Mouse (Mus musculus) neutrophil, adult 59 days (primary cell): ENCODE data around the gene Ift122. TPM values are rescaled to one million over a fixed set of nuclear protein-coding genes. Genes with fewer than 3 reads are reported as not detected.

Experiments
- total RNA-seq, 2 experiments: library from RNA; stranded (reverse); gene quantifications; 1 replicate in 1 of 2; 2 replicates in 1 of 2; pipeline ENCODE4 v1.2.4; 2023

Gene Ift122
- 1 to 10 TPM; 1.7 to 4.0 TPM for total RNA-seq

GRCm38 (mm10) chr6:115853091-115853813, at the start of gene Ift122, which contains the start of gene Mbd4:
Gene Ift122, plus strand, starts transcription at chr6:115853470.
Gene Mbd4, minus strand, starts transcription at chr6:115853371.

GRCm38 (mm10) chr6:115808488-115809231, 44.6 kb upstream of the Ift122 start, which contains the start of gene Rpl32:
Gene Rpl32, minus strand, starts transcription at chr6:115808747.

GRCm38 (mm10) chr6:115838161-115838597, 15.1 kb upstream of the Ift122 start, which contains the start of gene Efcab12:
Gene Efcab12, minus strand, starts transcription at chr6:115838412.

GRCm38 (mm10) chr6:115931639-115932038, 78.4 kb downstream of the Ift122 start, which contains the start of gene Rho:
Gene Rho, plus strand, starts transcription at chr6:115931748.

GRCm38 (mm10) chr6:115944638-115945037, 91.4 kb downstream of the Ift122 start, which contains the start of gene H1foo:
Gene H1foo, plus strand, starts transcription at chr6:115944938.

Other genes starting within 250 kb of the Ift122 start
- 100 to 1,000 TPM; 246 to 249 TPM for gene Raf1, start 176.8 kb upstream of the Ift122 start, total RNA-seq
- gene Tmem40, start 91.1 kb upstream of the Ift122 start, total RNA-seq = 10 to 100 TPM; 52.4 to 60.3 TPM
- gene Cand2, start 78.9 kb upstream of the Ift122 start, total RNA-seq = under 1 TPM; 0.38 to 0.40 TPM
- gene Rpl32, start 44.7 kb upstream of the Ift122 start, total RNA-seq = 100 to 1,000 TPM; 874 to 985 TPM
- gene Efcab12, start 15.1 kb upstream of the Ift122 start, total RNA-seq = not detected
- gene Mbd4, start 99 bp upstream of the Ift122 start, total RNA-seq = 1 to 10 TPM; 8.9 to 9.1 TPM
- gene Rho, start 78.3 kb downstream of the Ift122 start, total RNA-seq = not detected
- not detected for gene H1foo, start 91.5 kb downstream of the Ift122 start, total RNA-seq
- 100 to 1,000 TPM in 1 of 2 experiments, 10 to 100 TPM in 1; 83.1 to 142 TPM for gene Plxnd1, start 141.5 kb downstream of the Ift122 start, total RNA-seq